Mouse (Mus musculus): ENCODE results near the gene Ano10. TPM values are rescaled to one million over a fixed set of nuclear protein-coding genes. Genes with fewer than 3 reads are reported as not detected.

The Ano10 gene
- polyA plus RNA-seq (2015; fragmentation: Nextera tagmentation; extraction: Ambion mirVana) = 37.1 and 38.0 TPM in 2 replicates

DNA sequence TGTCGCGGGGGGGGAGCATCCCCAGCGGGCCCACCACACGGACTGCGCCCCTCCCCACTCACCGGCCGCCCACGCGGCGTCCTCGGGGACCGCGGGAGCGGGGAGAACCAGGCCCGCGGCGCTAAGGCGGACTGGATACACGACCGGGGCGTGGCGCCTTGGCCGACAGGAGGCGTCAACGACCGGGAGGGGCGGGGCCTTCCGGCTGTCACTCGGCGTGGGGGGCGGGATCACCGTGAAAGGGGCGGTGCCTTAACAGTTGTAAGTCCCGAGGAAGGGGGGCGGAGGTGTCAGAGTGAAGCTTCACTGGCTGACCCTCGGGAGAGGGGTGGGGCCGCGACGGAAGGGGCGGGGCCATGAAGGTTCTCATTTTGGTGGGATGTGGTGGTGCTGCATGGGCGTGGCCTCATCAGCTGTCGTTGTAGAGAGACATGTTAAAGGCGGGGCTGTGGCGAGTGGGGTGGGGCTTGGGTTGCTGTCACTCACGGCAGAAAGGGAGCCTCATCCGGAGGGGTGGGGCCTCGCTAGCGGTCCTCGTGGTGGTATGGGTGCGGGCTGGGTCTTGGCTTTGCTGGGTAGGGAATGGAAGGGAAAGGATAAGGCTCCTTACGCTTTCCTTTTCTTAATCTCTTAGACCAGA lies at the start of gene Ano10:
Gene Ano10, minus strand, starts transcription at position 182 of the 640 bp plus-strand sequence.
- 1% methylated on average over 50 of the region's 51 CpGs for WGBS
- Histone ChIP-seq H3K9ac (peak within 1 kb of the TSS; percentile 77), H3K4me3 (peak within 1 kb of the TSS; percentile 70), H3K9me3 (no peaks in the 10 kb centered on the region), H3K4me2 (replicated peaks) (peak within 1 kb of the TSS; percentile 73), H3K27me3 (no peaks in the 10 kb centered on the region), H3K36me3 (no peaks in the 10 kb centered on the region), H3K27ac (peak within 1 kb of the TSS; percentile 63; the same call in 1 of the 2 replicates), H3K4me1 (peaks cover 9% of the 10 kb centered on the region)
- peak; percentile 95 for ATAC-seq (ENCODE audit: low FRiP score, low read depth)

DNA sequence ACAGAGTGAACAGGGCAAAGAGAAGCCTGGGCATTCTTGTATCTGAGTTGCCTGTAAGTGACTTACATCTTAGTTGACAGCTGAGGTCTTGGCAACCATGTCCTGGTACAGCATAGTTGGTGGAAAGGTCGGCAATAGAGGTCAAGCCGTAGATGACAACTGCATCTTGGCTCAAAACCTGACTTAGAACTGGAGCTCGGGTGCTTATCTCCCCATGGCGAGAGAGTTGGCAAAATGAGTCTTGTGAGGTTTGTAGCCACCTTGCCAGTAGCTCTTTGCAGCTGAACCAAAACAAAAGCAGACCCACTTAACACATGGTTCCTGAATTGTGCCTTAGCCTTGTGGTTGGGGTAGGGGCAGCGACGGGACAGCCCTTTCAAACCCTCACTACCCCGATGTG lies 49.2 kb upstream of the Ano10 start:
- ATAC-seq (ENCODE audit: low FRiP score, low read depth) = no peak
- Histone ChIP-seq H3K4me3 (no peak overlapping the region), H3K4me1 (no peaks in the 10 kb centered on the region), H3K27me3 (no peaks in the 10 kb centered on the region), H3K27ac (no peak overlapping the region), H3K9me3 (no peaks in the 10 kb centered on the region), H3K4me2 (replicated peaks) (no peak overlapping the region), H3K9ac (no peak overlapping the region), H3K36me3 (no peaks in the 10 kb centered on the region)
- 87% methylated on average over 7 of the region's 7 CpGs for WGBS

- WGBS = 77% methylated on average over 5 of the region's 5 CpGs
Observed at GRCm38 (mm10) chr9:122339972-122340371, 45.7 kb upstream of the Ano10 start.

DNA sequence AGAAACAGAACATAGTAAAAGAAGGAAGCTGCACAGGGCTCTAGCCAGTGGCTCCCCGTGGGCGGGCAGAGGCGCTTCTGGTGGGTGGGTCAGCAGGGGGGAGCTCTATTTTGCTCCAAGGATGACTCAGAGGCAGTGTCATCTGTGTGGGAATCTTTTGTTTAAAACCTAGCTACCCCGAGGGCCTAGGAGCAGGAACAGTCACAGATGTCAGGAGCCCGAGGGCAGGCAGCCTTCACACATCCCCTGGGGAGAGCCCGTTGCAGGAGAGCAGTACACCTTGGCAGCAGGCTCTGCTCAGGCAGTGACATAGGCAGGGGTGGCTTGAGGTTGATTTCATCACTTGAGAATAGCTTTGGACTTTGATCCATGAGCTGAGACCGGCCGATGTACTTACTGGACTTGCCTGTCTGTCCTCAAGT lies 43.3 kb upstream of the Ano10 start:
- no peaks in the 10 kb centered on the region for H3K36me3 ChIP-seq
- no peak for ATAC-seq (ENCODE audit: low FRiP score, low read depth)
- no peak overlapping the region for H3K4me2 ChIP-seq (replicated peaks)
- no peak overlapping the region for H3K27ac ChIP-seq
- no peak overlapping the region for H3K9ac ChIP-seq
- H3K27me3 ChIP-seq = no peaks in the 10 kb centered on the region
- WGBS = 52% methylated on average over 8 of the region's 8 CpGs
- H3K4me3 ChIP-seq = no peak overlapping the region
- no peaks in the 10 kb centered on the region for H3K4me1 ChIP-seq
- H3K9me3 ChIP-seq = no peaks in the 10 kb centered on the region

More at GRCm38 (mm10) chr9:122339972-122340371, 45.7 kb upstream of the Ano10 start:
- Histone ChIP-seq H3K4me3 (no peak overlapping the region), H3K36me3 (no peaks in the 10 kb centered on the region), H3K4me1 (no peaks in the 10 kb centered on the region), H3K9ac (no peak overlapping the region), H3K9me3 (no peaks in the 10 kb centered on the region), H3K4me2 (replicated peaks) (no peak overlapping the region), H3K27ac (no peak overlapping the region), H3K27me3 (no peaks in the 10 kb centered on the region)
- ATAC-seq (ENCODE audit: low FRiP score, low read depth) = no peak

GRCm38 (mm10) chr9:122336677-122337076 lies 42.5 kb upstream of the Ano10 start:
- WGBS = 70% methylated on average over 2 of the region's 2 CpGs
- H3K36me3 ChIP-seq = no peaks in the 10 kb centered on the region
- no peaks in the 10 kb centered on the region for H3K9me3 ChIP-seq
- no peak overlapping the region for H3K9ac ChIP-seq
- no peaks in the 10 kb centered on the region for H3K27me3 ChIP-seq
- H3K4me1 ChIP-seq = no peaks in the 10 kb centered on the region
- no peak for ATAC-seq (ENCODE audit: low FRiP score, low read depth)
- no peak overlapping the region for H3K4me3 ChIP-seq
- no peak overlapping the region for H3K4me2 ChIP-seq (replicated peaks)
- no peak overlapping the region for H3K27ac ChIP-seq

GRCm38 (mm10) chr9:122328199-122328598 lies 34.0 kb upstream of the Ano10 start:
- Histone ChIP-seq H3K27ac (no peak overlapping the region), H3K4me3 (no peak overlapping the region), H3K27me3 (no peaks in the 10 kb centered on the region), H3K4me1 (no peaks in the 10 kb centered on the region), H3K36me3 (no peaks in the 10 kb centered on the region), H3K9me3 (no peaks in the 10 kb centered on the region), H3K4me2 (replicated peaks) (no peak overlapping the region), H3K9ac (no peak overlapping the region)
- no peak for ATAC-seq (ENCODE audit: low FRiP score, low read depth)
- WGBS = 74% methylated on average over 3 of the region's 3 CpGs

DNA sequence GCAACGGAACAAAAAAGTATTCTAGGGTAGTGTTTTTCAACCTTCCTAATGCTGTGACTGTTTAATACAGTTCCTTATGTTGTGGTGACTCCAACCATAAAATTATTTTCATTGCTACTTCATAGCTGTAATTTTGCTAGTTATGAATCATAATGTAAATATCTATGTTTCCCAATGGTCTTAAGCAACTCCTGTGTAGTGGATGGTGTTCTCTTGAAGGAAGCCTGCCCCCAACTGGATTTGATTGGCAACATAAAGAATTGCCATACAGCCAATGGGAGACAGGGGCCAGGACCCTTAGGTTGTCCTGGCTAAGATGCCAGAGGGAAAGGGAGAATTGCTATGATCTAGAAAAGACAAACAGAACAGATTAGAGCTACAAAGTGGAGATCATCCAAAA lies 31.8 kb upstream of the Ano10 start:
- Histone ChIP-seq H3K4me3 (no peak overlapping the region), H3K9ac (no peak overlapping the region), H3K27ac (no peak overlapping the region), H3K4me1 (no peaks in the 10 kb centered on the region), H3K4me2 (replicated peaks) (no peak overlapping the region), H3K9me3 (no peaks in the 10 kb centered on the region), H3K36me3 (no peaks in the 10 kb centered on the region), H3K27me3 (no peaks in the 10 kb centered on the region)
- no peak for ATAC-seq (ENCODE audit: low FRiP score, low read depth)
- 95% methylated on average over 1 of the region's 1 CpGs for WGBS

- H3K9me3 ChIP-seq = no peaks in the 10 kb centered on the region
- ATAC-seq (ENCODE audit: low FRiP score, low read depth) = no peak
- H3K9ac ChIP-seq = no peak overlapping the region
- no peaks in the 10 kb centered on the region for H3K27me3 ChIP-seq
- H3K27ac ChIP-seq = no peak overlapping the region
- no peaks in the 10 kb centered on the region for H3K4me1 ChIP-seq
- no peak overlapping the region for H3K4me2 ChIP-seq (replicated peaks)
- H3K36me3 ChIP-seq = no peaks in the 10 kb centered on the region
- H3K4me3 ChIP-seq = no peak overlapping the region
- WGBS = 55% methylated on average over 3 of the region's 3 CpGs
Observed at GRCm38 (mm10) chr9:122322356-122322755, 28.1 kb upstream of the Ano10 start.

GRCm38 (mm10) chr9:122320626-122321025 lies 26.4 kb upstream of the Ano10 start:
- H3K4me1 ChIP-seq = no peaks in the 10 kb centered on the region
- H3K27ac ChIP-seq = no peak overlapping the region
- H3K4me2 ChIP-seq (replicated peaks) = no peak overlapping the region
- no peak overlapping the region for H3K9ac ChIP-seq
- ATAC-seq (ENCODE audit: low FRiP score, low read depth) = no peak
- 90% methylated on average over 4 of the region's 4 CpGs for WGBS
- no peaks in the 10 kb centered on the region for H3K9me3 ChIP-seq
- no peaks in the 10 kb centered on the region for H3K27me3 ChIP-seq
- no peaks in the 10 kb centered on the region for H3K36me3 ChIP-seq
- H3K4me3 ChIP-seq = no peak overlapping the region

- Histone ChIP-seq H3K36me3 (no peaks in the 10 kb centered on the region), H3K4me3 (no peak overlapping the region), H3K4me2 (replicated peaks) (no peak overlapping the region), H3K9ac (no peak overlapping the region), H3K4me1 (no peaks in the 10 kb centered on the region), H3K27me3 (no peaks in the 10 kb centered on the region), H3K27ac (no peak overlapping the region), H3K9me3 (no peaks in the 10 kb centered on the region)
- WGBS = 94% methylated on average over 7 of the region's 7 CpGs
- ATAC-seq (ENCODE audit: low FRiP score, low read depth) = no peak
Observed at GRCm38 (mm10) chr9:122316562-122316961, 22.3 kb upstream of the Ano10 start.

DNA sequence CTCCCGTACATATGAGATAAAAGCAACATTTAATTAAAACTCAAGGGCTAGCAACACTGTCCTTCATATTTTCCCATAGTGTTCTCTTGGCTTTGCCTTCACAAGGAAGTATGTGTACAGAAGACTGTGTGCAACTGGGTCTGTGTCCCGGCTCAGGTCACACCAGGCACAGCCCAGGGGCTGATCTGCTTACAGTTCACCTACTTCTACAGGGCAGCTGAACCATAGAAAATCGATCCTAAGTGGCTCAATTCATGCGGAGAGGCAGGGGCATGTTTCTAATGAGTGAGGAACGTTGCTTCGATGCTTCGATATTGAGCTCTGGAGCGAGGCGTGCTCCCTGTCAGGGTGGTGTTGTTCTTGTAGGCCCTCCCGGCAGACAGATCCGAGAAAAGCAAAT lies 21.3 kb upstream of the Ano10 start:
- no peak overlapping the region for H3K9ac ChIP-seq
- H3K36me3 ChIP-seq = no peaks in the 10 kb centered on the region
- ATAC-seq (ENCODE audit: low FRiP score, low read depth) = no peak
- no peak overlapping the region for H3K4me2 ChIP-seq (replicated peaks)
- no peaks in the 10 kb centered on the region for H3K9me3 ChIP-seq
- no peaks in the 10 kb centered on the region for H3K27me3 ChIP-seq
- no peak overlapping the region for H3K4me3 ChIP-seq
- no peak overlapping the region for H3K27ac ChIP-seq
- peaks cover 5% of the 10 kb centered on the region for H3K4me1 ChIP-seq
- 78% methylated on average over 11 of the region's 11 CpGs for WGBS

DNA sequence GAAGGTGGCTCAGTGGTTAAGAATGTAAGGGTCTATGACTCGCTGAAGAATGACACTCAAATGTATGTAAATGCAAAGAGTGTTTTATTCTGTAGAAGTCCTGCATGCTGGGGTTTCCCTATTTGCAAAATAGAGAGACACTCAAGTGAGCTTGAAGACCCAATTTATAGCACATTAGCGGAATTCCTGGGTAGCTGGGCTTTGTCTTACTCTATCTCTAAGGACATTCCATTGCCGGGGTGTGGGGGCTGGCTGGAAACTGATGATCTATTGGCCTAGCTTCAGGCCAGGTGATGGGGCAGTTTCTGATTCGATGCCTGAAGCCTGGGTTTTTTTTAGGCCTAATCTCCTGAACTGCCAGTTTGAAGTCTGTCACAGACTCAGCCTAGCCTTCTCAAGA lies 20.7 kb upstream of the Ano10 start:
- Histone ChIP-seq H3K4me1 (peaks cover 5% of the 10 kb centered on the region), H3K9me3 (no peaks in the 10 kb centered on the region), H3K27me3 (no peaks in the 10 kb centered on the region), H3K4me3 (no peak overlapping the region), H3K27ac (no peak overlapping the region), H3K4me2 (replicated peaks) (no peak overlapping the region), H3K36me3 (no peaks in the 10 kb centered on the region), H3K9ac (no peak overlapping the region)
- ATAC-seq (ENCODE audit: low FRiP score, low read depth) = no peak
- 70% methylated on average over 4 of the region's 4 CpGs for WGBS

GRCm38 (mm10) chr9:122314386-122314785 lies 20.2 kb upstream of the Ano10 start:
- no peak overlapping the region for H3K4me3 ChIP-seq
- no peak overlapping the region for H3K4me2 ChIP-seq (replicated peaks)
- no peak overlapping the region for H3K9ac ChIP-seq
- H3K4me1 ChIP-seq = peaks cover 9% of the 10 kb centered on the region
- H3K27ac ChIP-seq = no peak overlapping the region
- H3K36me3 ChIP-seq = no peaks in the 10 kb centered on the region
- no peaks in the 10 kb centered on the region for H3K9me3 ChIP-seq
- H3K27me3 ChIP-seq = 0 out of 2 replicates have a peak, but pooled peaks cover 2% of the 10 kb centered on the region
- no peak for ATAC-seq (ENCODE audit: low FRiP score, low read depth)
- 87% methylated on average over 6 of the region's 6 CpGs for WGBS

Data from limb, embryonic 13.5 days (tissue).